Mouse (Mus musculus): ENCODE data around the gene Flt3.

DNA sequence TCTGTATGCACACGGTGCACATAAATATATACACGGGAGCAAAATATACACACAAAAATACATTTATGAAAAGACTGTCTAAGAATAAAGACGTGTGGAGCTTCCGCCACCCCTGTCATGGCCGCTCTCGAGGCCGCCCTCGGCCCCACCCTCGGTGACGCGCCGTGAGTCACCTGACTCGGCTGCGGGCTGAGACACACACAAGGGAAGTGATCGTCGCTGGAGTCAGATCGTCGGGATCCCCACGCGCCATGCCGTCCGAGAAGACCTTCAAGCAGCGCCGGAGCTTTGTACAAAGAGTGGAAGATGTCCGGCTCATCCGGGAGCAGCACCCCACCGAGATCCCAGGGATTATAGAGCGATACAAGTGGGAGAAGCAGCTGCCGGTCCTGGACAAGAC is 8.4 kb upstream of the Flt3 start:
- no peak for TF ChIP-seq HCFC1 (IDR thresholded peaks at IDR 0.05; ENCODE audit: low read depth, low read length)
- TF ChIP-seq TAL1 (IDR thresholded peaks at IDR 0.05; ENCODE audit: low read length), result no peak
- no peak for TF ChIP-seq MAFK (IDR thresholded peaks at IDR 0.05; ENCODE audit: borderline replicate concordance, low read depth, low read length)
- TF ChIP-seq POLR2AphosphoS2 (IDR thresholded peaks at IDR 0.05; ENCODE audit: low read length), result no peak
- TF ChIP-seq EP300 (IDR thresholded peaks at IDR 0.05; ENCODE audit: low read depth in 1 of 2, low read length in 2 of 2), result no peak
- no peak for TF ChIP-seq ZNF384 (IDR thresholded peaks at IDR 0.05; ENCODE audit: low read depth, low read length)
- TF ChIP-seq POLR2A (IDR thresholded peaks at IDR 0.05; ENCODE audit: control insufficient read depth in 1 of 2, insufficient read depth in 1 of 2, low read depth in 1 of 2, low read length in 2 of 2, poor library complexity in 1 of 2), result no peak
- no peak for TF ChIP-seq CTCF (IDR thresholded peaks at IDR 0.05 in 2 of 3, conservative IDR thresholded peaks at IDR 0.05 in 1 of 3; ENCODE audit: control insufficient read depth in 1 of 3, insufficient read depth in 1 of 3, low read depth in 2 of 3, low read length in 3 of 3, poor library complexity in 1 of 3, severe bottlenecking in 1 of 3)
- no peak for TF ChIP-seq ZKSCAN1 (IDR thresholded peaks at IDR 0.05; ENCODE audit: low read depth, low read length)
- TF ChIP-seq BHLHE40 (IDR thresholded peaks at IDR 0.05; ENCODE audit: borderline replicate concordance, low read depth, low read length), result no peak
- TF ChIP-seq ZC3H11A (IDR thresholded peaks at IDR 0.05; ENCODE audit: low read depth, low read length), result no peak

Data from MEL (cell line).